Mouse (Mus musculus) adrenal gland, adult (tissue): ENCODE measurements around the gene Chrm2.

ENCODE experiments used
- DNase-seq, 2 experiments: peaks; one replicate each; pipeline ENCODE4 v3.0.0; 2022 to 2023; ENCODE audit warnings: low spot score in 1 of 2; ENCODE audit not compliant: inconsistent age in 2 of 2

Chrm2 gene

DNA sequence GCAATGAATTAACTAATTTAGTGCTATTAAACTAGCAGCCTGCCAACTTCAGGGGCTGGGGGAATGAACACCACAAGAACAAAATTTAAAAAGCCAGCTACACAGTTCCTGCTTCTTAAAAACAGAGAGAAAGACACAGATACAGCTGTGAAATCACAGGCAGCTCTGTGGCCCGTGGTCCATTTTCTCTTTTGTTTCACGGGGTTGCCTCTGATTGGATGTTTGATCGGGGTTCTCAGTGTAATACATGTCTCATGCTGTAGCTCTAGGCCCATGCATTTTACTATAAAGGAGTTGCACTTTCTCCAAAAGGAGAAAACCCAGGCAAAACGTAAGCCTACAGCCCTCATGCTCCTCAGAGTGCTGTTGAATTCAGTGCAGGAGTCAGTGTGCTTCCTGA lies 128.6 kb downstream of the Chrm2 start:
- no peak for DNase-seq

DNA sequence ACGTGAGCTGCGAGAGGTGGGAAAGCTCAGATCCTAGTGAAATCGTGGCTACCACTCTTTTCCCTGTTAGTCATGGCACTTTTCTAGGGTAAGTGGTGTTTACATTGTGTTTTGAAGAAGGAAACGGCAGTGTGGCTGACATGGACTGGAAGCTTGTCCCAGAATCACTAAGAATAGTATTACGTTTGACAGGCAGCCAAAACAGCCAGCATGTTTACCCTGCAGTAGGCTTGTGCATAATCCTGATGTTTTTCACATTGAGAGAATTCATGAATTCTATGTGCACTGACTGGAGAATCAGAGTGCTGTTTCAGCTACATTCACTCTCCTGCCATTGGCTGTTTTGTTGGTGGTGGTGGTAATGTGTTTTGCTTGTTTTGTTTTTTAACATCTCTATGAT lies 129.4 kb downstream of the Chrm2 start:
- DNase-seq = no peak

DNA sequence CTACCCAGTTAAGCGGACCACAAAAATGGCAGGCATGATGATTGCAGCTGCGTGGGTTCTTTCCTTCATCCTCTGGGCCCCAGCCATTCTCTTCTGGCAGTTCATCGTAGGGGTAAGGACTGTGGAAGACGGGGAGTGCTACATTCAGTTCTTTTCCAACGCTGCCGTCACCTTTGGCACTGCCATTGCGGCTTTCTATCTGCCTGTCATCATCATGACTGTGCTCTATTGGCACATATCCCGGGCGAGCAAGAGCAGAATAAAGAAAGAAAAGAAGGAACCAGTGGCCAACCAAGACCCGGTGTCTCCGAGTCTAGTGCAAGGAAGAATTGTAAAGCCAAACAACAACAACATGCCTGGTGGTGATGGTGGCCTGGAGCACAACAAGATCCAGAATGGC lies 135.7 kb downstream of the Chrm2 start:
- DNase-seq = no peak

DNA sequence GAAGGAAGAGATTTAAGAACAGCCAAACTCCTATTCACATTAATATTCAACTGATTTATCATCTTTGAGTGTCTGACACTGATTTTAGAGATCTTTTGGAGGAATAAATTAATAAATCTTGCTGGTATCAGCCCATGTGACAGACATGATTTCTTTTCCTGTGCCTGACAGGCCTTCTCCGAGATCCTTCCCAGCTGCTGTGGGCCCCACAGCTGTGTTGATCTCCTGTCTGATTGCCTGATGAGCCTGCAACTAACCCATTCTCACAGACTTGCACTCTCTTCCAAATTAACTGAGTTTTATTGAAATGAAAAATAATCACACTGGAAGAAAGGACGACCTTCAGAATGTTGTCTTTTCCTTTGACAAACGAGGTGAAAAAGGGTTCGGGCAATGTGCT lies 140.6 kb downstream of the Chrm2 start:
- DNase-seq = no peak

DNA sequence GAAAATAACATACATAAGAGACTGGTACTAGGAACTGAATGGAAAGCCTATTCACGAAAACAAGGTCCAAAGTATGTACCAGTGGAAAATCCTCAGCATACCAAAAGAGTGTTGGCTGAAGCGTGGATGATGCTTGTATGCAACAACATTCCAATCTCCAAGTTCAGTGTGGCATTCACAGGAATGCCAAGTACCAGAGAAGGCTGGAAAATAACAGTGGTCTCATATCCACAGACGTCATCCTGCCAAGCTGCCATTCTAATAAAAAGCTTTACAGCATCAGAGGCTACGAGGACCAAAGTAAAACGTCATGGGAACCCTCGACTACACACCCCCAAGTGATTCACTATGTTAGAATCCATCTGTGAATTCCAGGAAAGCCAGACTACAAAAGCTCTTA lies 153.4 kb downstream of the Chrm2 start:
- DNase-seq = no peak

DNA sequence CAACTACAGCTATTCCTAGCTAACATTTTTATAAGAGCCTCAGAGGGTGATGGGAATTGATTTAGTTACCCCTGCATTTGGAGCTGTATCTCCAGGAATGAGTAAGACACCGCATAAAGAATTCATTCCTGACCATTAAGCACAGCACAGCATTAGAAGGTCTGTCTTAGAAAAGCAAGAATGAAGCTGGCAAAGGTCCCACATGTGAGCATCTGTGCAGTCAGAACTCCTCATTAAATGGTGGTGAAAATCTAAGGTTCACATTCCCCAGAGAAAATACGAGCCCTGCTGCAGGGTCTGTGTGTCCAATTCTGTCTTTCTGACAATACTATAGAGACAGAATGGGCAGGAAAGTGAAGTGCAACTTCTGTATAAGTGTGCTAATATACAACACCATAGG lies 179.0 kb downstream of the Chrm2 start:
- no peak for DNase-seq
